Mouse (Mus musculus) layer of hippocampus, postnatal 25 days (tissue): ENCODE measurements at regions not wholly inside any gene's neighbourhood (a gene's known extent, or its start where the extent isn't known, plus 50 kb on each side); places are given as distances from the start of the nearest gene placed in this dataset.

ENCODE experiments used
- DNase-seq, 2 experiments: peaks; one replicate each; pipeline ENCODE4 v3.0.0; 2022; ENCODE audit warnings: mixed read lengths in 2 of 2, low spot score in 1 of 2; ENCODE audit errors: extremely low spot score in 1 of 2

DNA sequence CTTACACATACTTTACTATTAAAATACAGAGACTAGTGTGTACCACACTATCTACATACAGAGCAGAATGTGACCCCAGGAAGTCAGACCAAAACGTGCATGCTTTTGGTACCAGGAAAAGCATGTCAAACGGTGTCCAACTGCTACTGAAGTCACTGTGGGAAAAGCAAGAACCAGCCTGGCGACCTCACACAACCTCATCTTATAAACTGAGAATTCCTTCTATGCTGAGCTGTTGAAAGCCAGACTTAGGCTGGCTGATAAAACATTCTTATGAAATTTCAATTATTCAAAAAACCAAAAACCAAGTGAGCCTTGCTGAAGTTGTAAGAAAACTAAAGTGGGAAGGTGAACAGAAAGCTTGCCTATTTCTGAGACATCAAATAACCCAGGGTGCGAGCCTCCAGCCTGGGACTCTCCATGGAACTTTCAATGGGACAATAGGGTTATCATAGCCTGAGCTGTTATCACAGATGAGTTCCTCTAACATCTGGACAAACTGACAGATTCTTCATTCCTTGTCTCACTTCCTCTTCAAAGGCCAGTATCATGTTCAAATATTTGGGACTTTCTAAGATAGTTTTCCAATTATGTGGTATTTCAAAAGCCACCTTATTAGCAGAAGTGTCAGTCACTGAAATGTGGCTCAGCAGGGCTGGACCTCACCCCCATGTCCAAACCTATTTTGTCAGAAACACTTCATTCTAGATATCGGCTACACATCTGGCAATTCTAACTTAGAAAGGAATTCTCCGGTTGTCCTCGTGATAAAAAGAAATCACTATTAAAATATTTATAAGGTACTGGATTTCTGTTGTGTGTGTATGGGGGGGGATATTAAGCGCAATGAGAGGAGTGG is 155.7 kb downstream of the Sox4 start:
- no peak for DNase-seq

DNA sequence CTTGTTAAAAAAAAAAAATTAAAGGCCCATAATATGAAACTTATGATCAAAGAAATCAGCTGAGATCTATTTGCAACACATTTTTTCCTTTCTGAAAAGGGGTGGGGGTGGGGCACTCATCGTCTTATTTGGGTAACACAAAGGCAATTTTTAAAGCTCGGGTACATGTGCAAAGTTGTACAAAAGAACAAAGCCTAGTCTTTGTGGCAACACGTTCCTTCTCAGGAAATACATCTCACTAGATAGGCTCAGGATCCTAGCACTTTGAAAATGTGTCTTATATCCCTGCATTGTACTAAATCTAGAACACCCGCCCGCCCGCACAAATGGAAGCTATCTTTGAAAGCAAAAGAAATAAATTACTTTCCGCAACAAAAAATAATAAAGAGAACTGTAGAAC is 158.2 kb downstream of the Sox4 start:
- no peak for DNase-seq

GRCm38 (mm10) chr13:28794547-28794946 is 159.0 kb downstream of the Sox4 start:
- DNase-seq: no peak

- no peak for DNase-seq
These were observed 160.2 kb downstream of the Sox4 start for GRCm38 (mm10) chr13:28793166-28793935.

GRCm38 (mm10) chr13:28792461-28793165 is 160.9 kb downstream of the Sox4 start:
- no peak for DNase-seq

DNA sequence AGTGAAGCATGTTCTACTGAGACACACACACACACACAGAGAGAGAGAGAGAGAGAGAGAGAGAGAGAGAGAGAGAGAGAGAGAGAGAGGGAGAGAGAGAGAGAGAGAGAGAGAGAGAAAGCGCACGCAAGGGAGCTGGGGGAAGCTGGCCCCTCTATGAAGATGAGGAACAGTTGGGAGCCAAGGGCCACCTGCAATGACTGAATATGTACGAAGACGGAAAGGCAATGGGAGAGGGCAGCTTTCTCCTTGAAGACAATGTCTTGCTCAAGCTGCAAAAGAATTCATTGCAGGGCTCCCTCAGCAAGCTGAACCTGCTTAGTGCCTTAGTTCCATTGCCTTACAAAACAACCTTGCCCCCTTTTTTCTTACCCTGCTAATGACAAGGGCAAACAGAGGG is 163.1 kb downstream of the Sox4 start:
- DNase-seq: no peak

DNA sequence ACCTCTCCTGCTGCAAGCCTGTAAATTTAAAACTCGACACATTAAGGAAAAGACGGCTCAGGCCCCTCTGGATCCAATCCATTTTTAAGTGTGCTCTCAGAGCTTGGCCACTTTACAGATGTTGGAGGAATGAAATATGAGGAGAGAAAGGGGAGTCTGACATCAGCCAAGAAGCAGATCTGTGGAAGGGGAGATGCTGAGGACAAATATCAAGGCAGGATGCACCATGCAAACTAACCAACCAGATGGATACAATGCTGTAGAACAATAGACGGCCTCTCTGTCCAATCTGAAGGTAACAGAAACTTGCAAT is 166.2 kb downstream of the Sox4 start:
- DNase-seq: no peak

DNA sequence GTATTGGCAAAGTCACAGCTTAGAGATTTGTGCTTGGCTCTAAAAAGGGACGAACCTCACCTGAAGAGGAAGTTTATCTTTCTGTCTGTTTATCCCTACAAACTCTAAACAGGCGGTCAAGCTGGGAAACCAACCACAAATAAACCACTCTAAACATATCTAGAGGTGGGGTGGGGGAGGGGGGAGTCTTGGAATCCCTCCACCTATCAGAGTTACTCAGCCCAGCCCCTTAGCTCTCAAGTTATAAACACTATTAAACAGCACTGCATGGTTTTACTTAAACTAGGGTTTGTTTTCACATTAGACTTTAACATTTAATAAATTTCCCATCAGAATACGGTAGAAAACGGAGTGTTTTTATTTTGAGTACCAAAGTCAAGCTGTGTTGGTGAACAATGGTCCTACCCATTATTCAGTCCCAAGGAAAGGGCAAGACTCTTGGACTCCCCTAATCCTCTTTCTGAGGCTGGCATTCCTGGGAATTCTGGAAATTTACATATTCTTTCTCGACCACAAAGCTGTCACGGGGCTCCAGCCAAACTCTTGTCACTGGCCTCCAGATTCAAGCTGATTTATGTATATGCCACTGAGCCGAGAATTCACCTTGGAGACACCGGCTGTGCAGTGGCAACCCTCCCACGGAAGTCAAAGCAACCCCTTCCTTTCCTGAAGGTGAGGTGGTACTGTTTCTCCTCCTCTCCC is 166.7 kb downstream of the Sox4 start:
- no peak for DNase-seq

- no peak for DNase-seq
These were observed 170.8 kb downstream of the Sox4 start for GRCm38 (mm10) chr13:28782497-28783246.

DNA sequence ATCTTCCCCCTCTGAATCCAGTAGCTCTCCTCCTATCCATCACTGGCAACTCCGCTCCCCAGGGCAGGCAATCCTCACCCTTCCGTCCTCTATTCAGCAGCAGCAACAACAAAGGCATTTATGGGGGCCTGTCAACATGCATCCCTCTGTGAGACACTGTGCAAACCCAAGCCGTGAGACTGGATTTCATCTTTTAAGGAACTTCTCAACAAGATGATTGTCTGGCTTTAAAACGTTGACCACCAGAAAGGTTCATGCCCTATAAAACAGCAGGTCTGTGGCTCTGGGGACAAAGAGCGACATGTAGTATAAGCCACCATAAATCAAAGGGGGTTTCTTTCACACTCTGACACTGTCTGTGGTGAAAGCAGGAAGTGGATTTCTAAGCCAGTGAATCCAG is 171.4 kb downstream of the Sox4 start:
- DNase-seq: no peak

GRCm38 (mm10) chr13:28781660-28782059 is 171.9 kb downstream of the Sox4 start:
- DNase-seq: no peak

DNA sequence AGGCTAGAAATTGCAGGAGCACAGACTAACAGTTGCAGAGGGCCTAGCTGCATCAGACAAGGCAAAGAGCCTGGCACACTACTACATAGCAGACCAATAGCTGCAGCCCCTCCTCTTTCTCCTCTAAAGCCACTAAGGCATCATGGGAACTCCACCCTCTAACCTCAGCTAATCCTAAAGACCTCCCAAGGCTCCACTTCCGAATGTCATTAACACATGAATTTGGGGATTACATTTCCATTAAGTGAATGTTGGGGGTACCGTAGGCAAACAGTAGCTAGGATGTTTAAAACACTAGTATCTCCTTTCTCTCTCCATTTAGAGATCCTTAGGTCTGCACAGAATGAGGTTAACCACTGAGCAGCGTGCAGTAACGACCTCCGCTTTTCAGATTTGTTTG is 173.1 kb downstream of the Sox4 start:
- DNase-seq: no peak

DNA sequence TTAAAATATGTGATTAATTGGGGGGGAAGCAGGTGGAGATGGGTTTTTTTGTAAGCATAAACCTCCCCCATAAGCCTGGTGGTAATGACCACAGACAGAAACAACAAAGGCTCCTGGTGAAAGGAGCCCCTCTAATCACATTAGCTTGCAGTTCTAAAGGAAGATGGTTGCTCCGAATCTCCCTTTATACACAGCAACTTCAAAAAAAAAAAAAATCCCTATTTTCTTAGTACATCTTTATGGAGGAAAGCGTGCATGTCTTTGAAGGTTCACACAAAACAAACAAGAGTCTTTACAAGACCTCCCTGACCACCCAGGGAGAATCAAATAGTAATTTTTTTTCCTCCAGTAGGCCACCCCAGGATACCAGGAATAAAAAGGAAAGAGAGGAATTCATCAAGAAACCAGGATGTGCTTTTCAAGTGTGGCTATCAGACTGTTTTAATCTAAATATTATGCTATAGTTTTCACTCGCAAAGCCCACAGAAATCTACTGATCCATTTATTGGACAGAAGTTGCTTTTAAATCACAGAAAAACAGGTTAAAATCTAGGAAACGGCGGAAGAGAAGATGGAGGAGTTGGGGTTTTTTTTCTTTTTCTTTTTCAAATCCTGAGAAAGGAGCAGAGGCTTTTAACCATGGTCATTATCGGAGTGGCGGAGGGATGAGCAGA is 178.2 kb downstream of the Sox4 start:
- no peak for DNase-seq

DNA sequence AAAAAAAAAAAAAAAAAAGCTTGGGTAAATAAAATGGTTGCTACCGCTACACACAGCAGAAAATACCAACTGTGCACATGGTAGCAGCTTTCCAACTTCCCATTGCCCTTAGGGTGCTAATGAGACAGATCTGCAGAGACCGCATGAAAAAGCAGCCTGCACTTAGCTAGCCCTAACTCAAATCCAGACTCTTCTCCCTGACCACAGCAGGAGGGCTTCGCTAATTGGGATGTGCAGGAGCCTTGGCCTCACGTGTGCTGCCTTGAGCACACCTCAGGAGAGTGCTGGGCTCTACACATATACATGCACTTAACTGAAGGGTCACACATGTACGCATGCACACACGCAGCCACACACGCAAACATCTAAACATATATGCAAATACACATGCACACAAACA is 178.9 kb downstream of the Sox4 start:
- DNase-seq: no peak

DNA sequence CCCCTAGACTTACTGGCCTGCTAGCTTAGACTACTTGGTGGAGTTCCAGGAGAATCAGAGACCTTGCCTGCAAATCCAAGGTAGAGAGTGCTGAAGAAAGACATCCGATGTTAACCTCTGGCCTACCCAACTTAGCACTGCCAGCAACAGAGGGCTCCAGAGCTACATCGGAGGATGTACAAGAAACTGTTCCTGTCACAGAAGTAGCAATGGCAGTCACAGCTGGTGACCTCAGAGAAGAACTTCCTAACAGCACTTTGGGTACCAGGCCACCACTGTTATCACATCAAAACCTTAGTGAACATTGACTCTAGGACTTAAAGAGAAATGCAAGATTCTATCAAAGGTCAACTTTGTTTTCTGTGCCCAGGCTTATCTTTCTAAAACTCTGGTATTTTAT is 180.0 kb downstream of the Sox4 start:
- DNase-seq: no peak

DNA sequence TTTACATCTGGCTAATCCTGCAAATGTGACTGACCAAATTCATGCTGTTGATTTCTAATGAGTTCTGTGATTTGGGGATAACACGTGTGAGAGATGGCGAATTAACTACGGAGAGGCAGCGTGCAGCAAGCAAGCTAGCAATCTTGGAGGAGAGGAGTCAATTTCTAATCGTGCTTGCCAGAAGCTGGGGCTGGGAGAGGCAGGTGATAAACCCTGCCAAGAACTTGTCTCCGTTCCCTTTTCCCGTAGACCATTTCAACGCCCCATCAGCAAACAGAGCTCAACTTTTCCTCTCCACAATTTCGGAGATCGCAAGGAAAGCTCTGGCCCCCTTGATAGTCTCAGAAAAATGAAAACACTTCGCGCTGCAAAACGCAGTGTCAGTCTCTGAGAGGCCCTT is 183.0 kb downstream of the Sox4 start:
- DNase-seq: no peak

GRCm38 (mm10) chr13:28770018-28770417 is 183.5 kb downstream of the Sox4 start:
- no peak for DNase-seq

GRCm38 (mm10) chr13:28768717-28769426 is 184.6 kb downstream of the Sox4 start:
- no peak for DNase-seq

DNA sequence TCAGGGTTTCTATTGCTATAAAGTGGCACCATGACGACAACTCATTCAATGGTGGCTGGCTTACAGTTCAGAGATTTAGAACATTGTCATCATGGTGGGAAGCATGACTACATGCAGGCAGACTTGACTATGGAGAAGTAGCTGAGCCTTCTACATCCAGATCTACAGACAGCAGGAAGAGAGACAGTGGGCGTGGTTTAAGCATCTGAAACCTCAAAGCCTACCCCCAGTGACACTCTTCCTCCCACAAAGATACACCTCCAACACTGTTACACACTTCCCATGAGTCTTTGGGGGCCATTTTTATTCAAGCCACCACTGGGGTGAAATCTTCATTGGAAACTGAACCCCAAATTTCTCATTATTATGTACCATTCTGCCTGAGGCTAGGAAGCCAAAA is 191.0 kb downstream of the Sox4 start:
- DNase-seq: no peak
